Mouse (Mus musculus) kidney, embryonic 16.5 days (tissue): ENCODE results near the gene 9430097D07Rik. TPM values are rescaled to one million over a fixed set of nuclear protein-coding genes. Genes with fewer than 3 reads are reported as not detected.

Source experiments
- ATAC-seq: fragments of 200-750 bp; cut with Nextera tagmentation; 2 replicates; pipeline ENCODE4 v1.8.0; 2017; ENCODE audit warnings: moderate TSS enrichment; ENCODE audit not compliant: low FRiP score, low TSS enrichment
- H3K27ac ChIP-seq: fragments of 300-500 bp; sonication (generic); 2 replicates; pipeline ENCODE4 v1.5.1; 2014; ENCODE audit warnings: low read length
- H3K27me3 ChIP-seq: fragments of 300-500 bp; sonication (generic); 2 replicates; pipeline ENCODE4 v1.6.1; 2014; ENCODE audit warnings: low read length, control low read depth, mixed read lengths; ENCODE audit not compliant: insufficient read depth
- H3K36me3 ChIP-seq: fragments of 300-500 bp; sonication (generic); 2 replicates; pipeline ENCODE4 v1.6.1; 2014; ENCODE audit warnings: low read length, control low read depth, mixed read lengths; ENCODE audit not compliant: insufficient read depth
- H3K4me1 ChIP-seq: fragments of 300-500 bp; sonication (generic); 2 replicates; pipeline ENCODE4 v1.6.1; 2014; ENCODE audit warnings: low read length, control low read depth, mixed read lengths; ENCODE audit not compliant: insufficient read depth
- H3K4me2 ChIP-seq: fragments of 300-500 bp; sonication (generic); replicated peaks from 2 replicates; pipeline ENCODE4 v1.6.1; 2014; ENCODE audit warnings: low read depth, low read length
- H3K4me3 ChIP-seq: fragments of 300-500 bp; sonication (generic); 2 replicates; pipeline ENCODE4 v1.5.1; 2014; ENCODE audit warnings: mild to moderate bottlenecking, low read length
- H3K9ac ChIP-seq: fragments of 300-500 bp; sonication (generic); replicated peaks from 2 replicates; pipeline ENCODE4 v1.6.1; 2014; ENCODE audit warnings: low read length
- H3K9me3 ChIP-seq: fragments of 300-500 bp; sonication (generic); 2 replicates; pipeline ENCODE4 v1.6.1; 2016; ENCODE audit warnings: low read length, control low read depth
- WGBS: fragments of 180-500 bp; shearing (Covaris S2); extraction: QIAGEN DNeasy Blood & Tissue Kit; methylation state at CpG from one replicate; pipeline ENCODE4 v1.1.7; 2014; 5-methylcytosine and 5-hydroxymethylcytosine counted together
- polyA plus RNA-seq: library from polyadenylated mRNA; unstranded; fragments of >200 nt; fragmentation: Nextera tagmentation; extraction: Ambion mirVana; gene quantifications from 2 replicates; pipeline ENCODE4 v1.2.1, GENCODE M21; 2015

The 9430097D07Rik gene
- 0.12 and 0.16 TPM in 2 replicates for polyA plus RNA-seq

GRCm38 (mm10) chr2:32575586-32576160 is at the start of gene 9430097D07Rik:
TSS of gene 9430097D07Rik (minus strand) at chr2:32575684.
- no peaks in the 10 kb centered on the region; the same call in 1 of the 2 replicates for H3K36me3 ChIP-seq
- WGBS, result 10% methylated on average over 28 of the region's 28 CpGs

GRCm38 (mm10) chr2:32624111-32624748 is 48.7 kb upstream of the 9430097D07Rik start:
- Histone ChIP-seq H3K4me1 (peaks cover 81% of the 10 kb centered on the region), H3K9me3 (no peaks in the 10 kb centered on the region), H3K4me3 (no peak overlapping the region), H3K4me2 (no peak overlapping the region), H3K27me3 (no peaks in the 10 kb centered on the region), H3K36me3 (no peaks in the 10 kb centered on the region), H3K27ac (peak overlapping the region; percentile 57), H3K9ac (peak overlapping the region; percentile 45; the same call in 1 of the 2 replicates)
- no peak for ATAC-seq
- 71% methylated on average over 5 of the region's 5 CpGs for WGBS

More at GRCm38 (mm10) chr2:32575586-32576160, at the start of gene 9430097D07Rik:
- peak within 1 kb of the TSS; percentile 54 for H3K9ac ChIP-seq
- H3K27ac ChIP-seq, result no peak within 1 kb of the TSS
- H3K27me3 ChIP-seq, result peaks cover 16% of the 10 kb centered on the region
- H3K4me1 ChIP-seq, result peaks cover 21% of the 10 kb centered on the region
- peak; percentile 13; the same call in 1 of the 2 replicates for ATAC-seq
- H3K9me3 ChIP-seq, result no peaks in the 10 kb centered on the region
- peak within 1 kb of the TSS; percentile 94 for H3K4me2 ChIP-seq
- peak within 1 kb of the TSS; percentile 47 for H3K4me3 ChIP-seq

- H3K4me2 ChIP-seq, result peak within 1 kb of the TSS; percentile 9; the same call in 1 of the 2 replicates
- peaks cover 64% of the 10 kb centered on the region for H3K4me1 ChIP-seq
- no peak within 1 kb of the TSS for H3K4me3 ChIP-seq
- H3K9ac ChIP-seq, result peak within 1 kb of the TSS; percentile 48
- H3K9me3 ChIP-seq, result peaks cover 3% of the 10 kb centered on the region; the same call in 1 of the 2 replicates
- ATAC-seq, result peak; percentile 12; the same call in 1 of the 2 replicates
- no peaks in the 10 kb centered on the region for H3K27me3 ChIP-seq
- 11% methylated on average over 7 of the region's 7 CpGs for WGBS
- H3K36me3 ChIP-seq, result peaks cover 8% of the 10 kb centered on the region; the same call in 1 of the 2 replicates
- H3K27ac ChIP-seq, result peak within 1 kb of the TSS; percentile 92
These were observed 46.0 kb upstream of the 9430097D07Rik start, which contains the start of gene Ak1 for GRCm38 (mm10) chr2:32621517-32621859. TSS of gene Ak1 (plus strand) at chr2:32621758.

GRCm38 (mm10) chr2:32620682-32621516 is 45.4 kb upstream of the 9430097D07Rik start:
- peak overlapping the region; percentile 6; the same call in 1 of the 2 replicates for H3K4me2 ChIP-seq
- peaks cover 58% of the 10 kb centered on the region for H3K4me1 ChIP-seq
- H3K9me3 ChIP-seq, result peaks cover 3% of the 10 kb centered on the region; the same call in 1 of the 2 replicates
- 6% methylated on average over 4 of the region's 4 CpGs for WGBS
- H3K27me3 ChIP-seq, result no peaks in the 10 kb centered on the region
- no peak overlapping the region for H3K4me3 ChIP-seq
- H3K9ac ChIP-seq, result peak overlapping the region; percentile 48
- H3K36me3 ChIP-seq, result peaks cover 8% of the 10 kb centered on the region; the same call in 1 of the 2 replicates
- peak overlapping the region; percentile 92 for H3K27ac ChIP-seq
- peak; percentile 67 for ATAC-seq

- 54% methylated on average over 9 of the region's 9 CpGs for WGBS
- ATAC-seq, result no peak
- H3K4me1 ChIP-seq, result peaks cover 38% of the 10 kb centered on the region
- H3K9ac ChIP-seq, result no peak overlapping the region
- peaks cover 3% of the 10 kb centered on the region; the same call in 1 of the 2 replicates for H3K9me3 ChIP-seq
- H3K36me3 ChIP-seq, result peaks cover 16% of the 10 kb centered on the region
- H3K27me3 ChIP-seq, result no peaks in the 10 kb centered on the region
- H3K27ac ChIP-seq, result peak overlapping the region; percentile 13; the same call in 1 of the 2 replicates
- no peak overlapping the region for H3K4me3 ChIP-seq
- no peak overlapping the region for H3K4me2 ChIP-seq
These were observed 42.6 kb upstream of the 9430097D07Rik start for GRCm38 (mm10) chr2:32618051-32618450.

- Histone ChIP-seq H3K9ac (no peak overlapping the region), H3K4me1 (peaks cover 38% of the 10 kb centered on the region), H3K36me3 (peaks cover 16% of the 10 kb centered on the region), H3K4me2 (no peak overlapping the region), H3K27me3 (no peaks in the 10 kb centered on the region), H3K27ac (no peak overlapping the region), H3K4me3 (no peak overlapping the region), H3K9me3 (peaks cover 3% of the 10 kb centered on the region; the same call in 1 of the 2 replicates)
- ATAC-seq, result no peak
- WGBS, result 91% methylated on average over 4 of the region's 4 CpGs
These were observed 42.1 kb upstream of the 9430097D07Rik start for GRCm38 (mm10) chr2:32617601-32618000.

- H3K4me2 ChIP-seq, result no peak overlapping the region
- H3K4me3 ChIP-seq, result no peak overlapping the region
- no peak overlapping the region for H3K9ac ChIP-seq
- peaks cover 3% of the 10 kb centered on the region; the same call in 1 of the 2 replicates for H3K9me3 ChIP-seq
- H3K27me3 ChIP-seq, result no peaks in the 10 kb centered on the region
- H3K4me1 ChIP-seq, result peaks cover 36% of the 10 kb centered on the region
- no peak overlapping the region for H3K27ac ChIP-seq
- H3K36me3 ChIP-seq, result peaks cover 17% of the 10 kb centered on the region
- WGBS, result 93% methylated on average over 1 of the region's 1 CpGs
- no peak for ATAC-seq
These were observed 41.6 kb upstream of the 9430097D07Rik start for GRCm38 (mm10) chr2:32617109-32617508.

GRCm38 (mm10) chr2:32612274-32612673 is 36.8 kb upstream of the 9430097D07Rik start:
- Histone ChIP-seq H3K9me3 (no peaks in the 10 kb centered on the region), H3K4me2 (no peak overlapping the region), H3K4me1 (peaks cover 33% of the 10 kb centered on the region), H3K27ac (no peak overlapping the region), H3K36me3 (peaks cover 15% of the 10 kb centered on the region), H3K27me3 (no peaks in the 10 kb centered on the region), H3K4me3 (no peak overlapping the region), H3K9ac (no peak overlapping the region)
- 75% methylated on average over 26 of the region's 26 CpGs for WGBS
- no peak for ATAC-seq

GRCm38 (mm10) chr2:32610610-32611229 is 35.2 kb upstream of the 9430097D07Rik start:
- Histone ChIP-seq H3K27ac (0 out of 2 replicates have a peak overlapping the region, but pooled peaks have one; percentile 32), H3K27me3 (no peaks in the 10 kb centered on the region), H3K9ac (peak overlapping the region; percentile 50), H3K4me2 (peak overlapping the region; percentile 60), H3K9me3 (no peaks in the 10 kb centered on the region), H3K4me1 (peaks cover 35% of the 10 kb centered on the region), H3K4me3 (peak overlapping the region; percentile 51), H3K36me3 (peaks cover 11% of the 10 kb centered on the region)
- WGBS, result 16% methylated on average over 23 of the region's 23 CpGs
- ATAC-seq, result no peak
